Mouse (Mus musculus) E14TG2a.4 (cell line): ENCODE data around the gene Mdp1.

Experiments
- H3K27me3 ChIP-seq: 2 replicates; pipeline ENCODE4 v1.6.1; 2014; ENCODE audit warnings: low read length, control low read depth; ENCODE audit not compliant: insufficient read depth
- H3K36me3 ChIP-seq: 2 replicates; pipeline ENCODE4 v1.6.1; 2014; ENCODE audit warnings: low read length, control low read depth; ENCODE audit not compliant: insufficient read depth
- H3K4me1 ChIP-seq: replicated peaks from 2 replicates; pipeline ENCODE4 v1.6.1; 2014; ENCODE audit warnings: low read depth, low read length, control low read depth
- H3K4me3 ChIP-seq: replicated peaks from 2 replicates; pipeline ENCODE4 v1.5.1; 2014; ENCODE audit warnings: mild to moderate bottlenecking, low read length
- H3K9me3 ChIP-seq: 2 replicates; pipeline ENCODE4 v1.6.1; 2014; ENCODE audit warnings: low read length, control low read depth
- CTCF ChIP-seq: conservative IDR thresholded peaks from 2 replicates; pipeline ENCODE4 v1.5.1; 2014; ENCODE audit warnings: low read length
- NANOG ChIP-seq: IDR thresholded peaks from 2 replicates; pipeline ENCODE4 v1.6.1; 2014; ENCODE audit warnings: borderline replicate concordance, low read length, mixed read lengths
- POU5F1 ChIP-seq: IDR thresholded peaks from 2 replicates; pipeline ENCODE4 v1.6.1; 2014; ENCODE audit warnings: low read length, borderline replicate concordance

Gene Mdp1

GRCm38 (mm10) chr14:55682118-55682493 is 21.8 kb upstream of the Mdp1 start:
- Histone ChIP-seq H3K4me3 (peak overlapping the region; percentile 95), H3K4me1 (peaks cover 30% of the 10 kb centered on the region), H3K9me3 (no peaks in the 10 kb centered on the region), H3K27me3 (no peaks in the 10 kb centered on the region), H3K36me3 (peaks cover 39% of the 10 kb centered on the region)
- no peak for TF ChIP-seq CTCF
- TF ChIP-seq NANOG, result no peak
- no peak for TF ChIP-seq POU5F1

GRCm38 (mm10) chr14:55681160-55682117 is 21.1 kb upstream of the Mdp1 start, which contains the start of gene Tinf2:
Gene Tinf2 (minus strand): TSS chr14:55681820.
- Histone ChIP-seq H3K27me3 (no peaks in the 10 kb centered on the region), H3K36me3 (peaks cover 46% of the 10 kb centered on the region), H3K4me3 (peak within 1 kb of the TSS; percentile 95), H3K4me1 (peaks cover 30% of the 10 kb centered on the region), H3K9me3 (no peaks in the 10 kb centered on the region)
- peak; percentile 53 for TF ChIP-seq CTCF
- peak; percentile 28; the same call in 1 of the 2 replicates for TF ChIP-seq NANOG
- TF ChIP-seq POU5F1, result no peak

- Histone ChIP-seq H3K4me1 (peaks cover 40% of the 10 kb centered on the region), H3K4me3 (no peak overlapping the region), H3K36me3 (peaks cover 63% of the 10 kb centered on the region), H3K9me3 (no peaks in the 10 kb centered on the region), H3K27me3 (no peaks in the 10 kb centered on the region)
- TF ChIP-seq CTCF (no peak), NANOG (no peak), POU5F1 (no peak)
These were observed 17.3 kb upstream of the Mdp1 start for GRCm38 (mm10) chr14:55677615-55678014.

GRCm38 (mm10) chr14:55672741-55673060 is 12.4 kb upstream of the Mdp1 start:
- TF ChIP-seq POU5F1 (no peak), CTCF (no peak), NANOG (no peak)

GRCm38 (mm10) chr14:55671833-55672740 is 11.8 kb upstream of the Mdp1 start, which contains the start of the genes Gmpr2 and Nedd8:
Gene Gmpr2 (plus strand): TSS chr14:55671941.
Gene Nedd8 (minus strand): TSS chr14:55672124.
- no peaks in the 10 kb centered on the region for H3K27me3 ChIP-seq
- H3K4me1 ChIP-seq, result peaks cover 38% of the 10 kb centered on the region
- peak within 1 kb of the TSS; percentile 94 for H3K4me3 ChIP-seq
- TF ChIP-seq CTCF (no peak), POU5F1 (no peak), NANOG (no peak)
- peaks cover 53% of the 10 kb centered on the region for H3K36me3 ChIP-seq
- no peaks in the 10 kb centered on the region for H3K9me3 ChIP-seq

More at GRCm38 (mm10) chr14:55672741-55673060, 12.4 kb upstream of the Mdp1 start:
- H3K36me3 ChIP-seq, result peaks cover 58% of the 10 kb centered on the region
- peaks cover 38% of the 10 kb centered on the region for H3K4me1 ChIP-seq
- H3K4me3 ChIP-seq, result peak overlapping the region; percentile 94
- H3K9me3 ChIP-seq, result no peaks in the 10 kb centered on the region
- no peaks in the 10 kb centered on the region for H3K27me3 ChIP-seq

GRCm38 (mm10) chr14:55671486-55671832 is 11.2 kb upstream of the Mdp1 start:
- Histone ChIP-seq H3K4me1 (peaks cover 44% of the 10 kb centered on the region), H3K27me3 (no peaks in the 10 kb centered on the region), H3K9me3 (no peaks in the 10 kb centered on the region), H3K36me3 (peaks cover 53% of the 10 kb centered on the region), H3K4me3 (peak overlapping the region; percentile 94)
- TF ChIP-seq CTCF (no peak), POU5F1 (no peak), NANOG (no peak)

- Histone ChIP-seq H3K9me3 (no peaks in the 10 kb centered on the region), H3K27me3 (no peaks in the 10 kb centered on the region), H3K4me1 (peaks cover 25% of the 10 kb centered on the region), H3K4me3 (peak overlapping the region; percentile 84; the same call in 1 of the 2 replicates), H3K36me3 (peaks cover 66% of the 10 kb centered on the region)
- TF ChIP-seq NANOG (no peak), CTCF (no peak), POU5F1 (no peak)
These were observed 328 bp upstream of the Mdp1 start for GRCm38 (mm10) chr14:55660636-55661035.

- Histone ChIP-seq H3K4me3 (no peak overlapping the region), H3K9me3 (no peaks in the 10 kb centered on the region), H3K36me3 (peaks cover 40% of the 10 kb centered on the region), H3K4me1 (peaks cover 23% of the 10 kb centered on the region), H3K27me3 (peaks cover 3% of the 10 kb centered on the region; the same call in 1 of the 2 replicates)
- no peak for TF ChIP-seq NANOG
- no peak for TF ChIP-seq CTCF
- no peak for TF ChIP-seq POU5F1
These were observed 2.3 kb downstream of the Mdp1 start for GRCm38 (mm10) chr14:55658011-55658410.
